Mouse (Mus musculus): ENCODE results near the gene Celsr1. TPM values are rescaled to one million over a fixed set of nuclear protein-coding genes. Genes with fewer than 3 reads are reported as not detected.
"Not testable (repeated sequence)": the region's sequence is repeated elsewhere in the genome, so short reads cannot be mapped to it uniquely, and the experiment has no call there.

Celsr1 gene
- total RNA-seq, 2 experiments from 2014 or later: 5.0 to 5.2 TPM

DNA sequence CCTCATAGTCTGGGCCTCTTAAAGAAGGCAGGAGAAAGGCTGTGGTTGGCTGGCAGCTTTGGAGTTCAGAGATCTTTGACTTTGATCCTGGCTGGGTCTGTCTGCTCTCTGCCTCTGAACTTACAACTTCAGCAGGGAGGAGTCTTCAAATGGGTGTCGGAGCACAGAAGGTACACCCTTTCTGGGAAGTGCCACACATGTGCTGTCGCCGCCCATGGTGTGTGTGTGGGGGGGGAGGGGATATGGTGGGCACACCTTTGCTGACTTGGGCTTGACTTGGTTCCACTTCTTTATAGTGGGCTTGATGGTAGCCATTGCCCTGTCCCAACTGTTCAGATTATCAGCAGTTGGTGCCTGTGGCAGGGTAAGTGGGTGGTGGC, 31.3 kb upstream of the Celsr1 start:
- DNase-seq: no peak
- intact Hi-C loops (cut with DNase I): no loop called here

DNA sequence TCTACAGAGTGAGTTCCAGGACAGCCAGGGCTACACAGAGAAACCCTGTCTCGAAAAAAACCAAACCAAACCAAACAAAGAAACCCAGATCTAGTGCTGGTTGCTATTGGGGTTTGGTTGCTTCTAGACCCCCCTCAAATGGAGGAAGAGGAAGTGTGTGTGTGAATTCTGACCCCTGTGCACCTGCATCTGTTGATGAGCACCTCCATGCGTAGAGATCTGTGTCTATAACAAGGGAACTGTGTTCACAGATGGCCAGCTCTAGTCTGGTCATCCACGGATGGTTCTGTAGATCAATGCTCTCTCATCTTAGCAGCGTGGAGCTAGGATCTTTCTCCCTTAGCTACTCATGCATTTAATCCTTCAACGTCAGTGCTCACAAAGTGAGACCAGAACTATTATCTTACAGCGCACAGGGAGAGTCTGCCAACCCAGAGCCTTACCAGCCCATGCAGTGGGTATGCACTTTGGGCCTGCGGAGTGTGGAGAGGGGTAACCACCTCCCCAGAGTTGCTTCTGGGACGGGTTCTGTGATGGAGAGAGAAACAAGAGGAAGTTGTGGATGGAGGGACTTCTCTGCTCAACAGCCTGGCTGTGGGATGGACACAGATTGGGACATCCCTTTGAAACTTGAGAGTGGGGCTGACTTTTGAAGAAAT, 30.7 kb upstream of the Celsr1 start:
- intact Hi-C loops (cut with DNase I): no loop called here
- no peak for DNase-seq

- intact Hi-C loops (cut with DNase I): no loop called here
Observed at GRCm38 (mm10) chr15:86061848-86062481, 28.4 kb upstream of the Celsr1 start.

GRCm38 (mm10) chr15:86061221-86061620, 27.6 kb upstream of the Celsr1 start:
- intact Hi-C loops (cut with DNase I): no loop called here
- no peak for DNase-seq

More at GRCm38 (mm10) chr15:86061848-86062481, 28.4 kb upstream of the Celsr1 start:
- DNase-seq: no peak

GRCm38 (mm10) chr15:86060581-86060980, 27.0 kb upstream of the Celsr1 start:
- DNase-seq: no peak
- intact Hi-C loops (cut with DNase I): no loop called here

DNA sequence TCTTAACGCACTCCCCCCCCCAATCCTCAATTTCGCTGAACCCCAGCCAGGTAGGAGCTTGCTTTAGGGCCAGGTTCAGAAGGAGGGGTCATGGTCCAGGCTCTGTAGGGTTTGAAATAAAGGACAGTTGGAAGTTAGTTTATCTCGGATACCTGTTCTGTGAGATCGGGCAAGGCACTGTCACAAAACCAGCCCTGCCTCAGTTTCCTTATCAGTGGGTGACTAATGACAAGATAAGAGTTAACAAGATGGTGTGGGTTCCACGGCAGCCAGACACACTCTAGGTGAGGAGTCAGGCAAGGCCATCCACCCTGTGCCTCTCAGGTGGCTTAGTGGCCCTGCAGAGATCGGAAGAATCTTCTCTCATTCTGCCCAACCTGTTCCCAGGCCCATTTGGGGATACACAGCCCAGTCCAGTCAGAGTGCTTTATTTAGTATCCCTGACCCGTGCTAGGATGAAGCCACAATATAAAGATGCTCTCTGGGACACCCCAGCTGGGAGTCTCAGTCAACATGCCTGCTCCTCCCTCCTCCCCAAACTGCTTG, 26.3 kb upstream of the Celsr1 start:
- intact Hi-C loops (cut with DNase I): no loop called here
- no peak for DNase-seq

- peak; percentile 40 for DNase-seq
- intact Hi-C loops (cut with DNase I): no loop called here
Observed at GRCm38 (mm10) chr15:86058931-86059834, 25.6 kb upstream of the Celsr1 start.

DNA sequence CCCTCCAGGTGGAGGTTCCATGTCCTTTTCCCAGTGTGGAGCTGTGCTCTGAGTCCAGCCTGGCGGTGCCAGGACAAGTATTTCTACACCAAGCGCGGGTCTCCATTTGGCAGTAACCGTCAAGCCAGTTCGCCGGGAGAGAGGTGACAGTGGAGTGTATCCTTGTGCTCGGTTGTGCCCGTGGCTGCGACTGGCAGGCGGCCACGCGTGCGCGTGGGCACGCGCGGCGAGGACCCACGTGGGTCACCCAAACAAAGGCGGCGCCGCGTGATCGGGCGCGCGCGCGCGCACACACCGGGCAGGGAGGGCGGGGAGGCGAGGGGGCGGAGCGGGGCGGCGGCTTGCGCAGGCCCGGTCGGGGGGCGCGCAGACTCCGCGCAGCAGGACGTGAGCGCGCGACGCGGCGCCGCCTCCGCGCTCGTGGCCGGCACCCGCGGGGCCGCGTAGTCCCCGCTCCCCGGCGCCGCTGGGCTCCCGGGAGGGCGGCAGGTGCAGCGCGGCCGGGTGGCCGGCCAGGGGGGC, 24.9 kb upstream of the Celsr1 start:
- peak; percentile 95 for DNase-seq
- intact Hi-C loops (cut with DNase I): no loop called here

DNA sequence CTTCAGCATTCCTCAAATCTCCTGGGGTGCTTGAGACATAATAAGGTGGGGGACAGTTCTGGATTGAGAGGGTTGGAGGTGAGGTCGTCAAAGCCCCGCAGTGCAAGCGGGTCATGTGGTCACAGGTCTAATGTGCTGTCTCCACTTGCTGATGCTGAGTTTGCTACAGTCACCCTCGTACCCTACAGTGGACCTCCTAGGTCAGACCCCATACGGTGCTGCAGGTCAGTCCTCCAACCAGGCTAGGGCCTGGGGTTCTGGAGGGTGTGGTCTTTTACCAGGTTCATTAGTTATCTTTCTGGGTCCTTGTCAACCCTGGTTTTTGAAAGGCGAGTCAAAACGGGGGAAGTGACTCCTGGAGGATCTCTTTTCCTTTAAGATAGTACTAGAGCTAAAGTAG, 24.3 kb upstream of the Celsr1 start:
- intact Hi-C loops (cut with DNase I): no loop called here

GRCm38 (mm10) chr15:86057413-86057812, 23.8 kb upstream of the Celsr1 start, which contains the start of gene Gramd4:
Gene Gramd4, plus strand, starts transcription at chr15:86057695.
- DNase-seq: no peak
- intact Hi-C loops (cut with DNase I): no loop called here

More for the DNA sequence above, 24.3 kb upstream of the Celsr1 start:
- DNase-seq: no peak

- intact Hi-C loops (cut with DNase I): no loop called here
- no peak for DNase-seq
Observed at GRCm38 (mm10) chr15:86056221-86056760, 22.7 kb upstream of the Celsr1 start.

DNA sequence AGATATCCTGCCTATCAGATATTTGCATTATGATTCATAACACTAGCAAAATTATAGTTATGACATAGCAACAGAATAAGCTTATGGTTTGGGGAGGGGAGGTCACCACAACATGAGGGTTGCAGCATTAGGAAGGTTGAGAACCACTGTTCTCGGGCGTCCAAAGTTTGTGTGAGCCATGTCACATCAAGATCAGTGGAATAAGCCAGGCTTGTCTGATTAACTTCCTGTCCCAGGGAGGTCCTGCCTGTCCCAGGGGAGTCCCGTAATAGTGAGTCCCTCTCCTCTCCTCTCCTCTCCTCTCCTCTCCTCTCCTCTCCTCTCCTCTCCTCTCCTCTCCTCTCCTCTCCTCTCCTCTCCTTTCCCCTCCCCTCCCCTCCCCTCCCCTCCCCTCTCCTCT, 21.3 kb upstream of the Celsr1 start:
- not testable (repeated sequence) for DNase-seq
- intact Hi-C loops (cut with DNase I): loop anchor here (2.0 kb wide), 1 partner anchor 80 kb away; no protein-coding TSS in a partner anchor

DNA sequence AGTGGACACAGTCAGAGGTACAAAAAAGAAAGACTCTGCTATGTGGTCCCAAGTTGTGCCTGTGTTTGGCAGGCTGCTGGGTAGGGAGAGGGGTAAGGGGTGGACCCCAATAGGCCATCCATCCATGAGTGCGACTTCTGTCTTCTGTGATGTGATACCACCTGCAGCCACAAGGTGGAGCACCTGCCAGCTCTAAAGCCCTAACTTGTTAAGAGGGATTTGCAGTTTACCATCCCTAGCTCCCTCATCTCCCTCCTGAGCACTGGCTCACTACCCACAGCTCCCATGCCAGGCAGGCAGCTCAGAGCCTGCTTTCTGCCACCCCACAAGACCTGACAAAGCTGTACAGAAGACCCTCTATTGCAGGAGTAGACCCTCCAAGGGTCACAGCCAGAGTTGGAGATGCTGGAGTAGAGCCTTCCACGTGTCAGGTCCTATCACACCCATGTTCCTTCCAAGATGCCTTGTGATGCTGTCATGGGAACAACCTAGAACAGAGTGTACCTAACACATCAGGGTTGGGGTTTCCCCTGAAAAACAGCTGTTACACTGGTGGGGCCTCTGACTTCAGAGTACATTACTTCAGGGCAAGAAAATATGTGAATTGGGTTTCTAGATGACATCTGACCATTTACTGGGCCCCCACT, 20.4 kb upstream of the Celsr1 start:
- intact Hi-C loops (cut with DNase I): loop anchor here (2.0 kb wide), 1 partner anchor 81 kb away; no protein-coding TSS in a partner anchor
- peak; percentile 87 for DNase-seq

GRCm38 (mm10) chr15:86051878-86052478, 18.4 kb upstream of the Celsr1 start:
- no peak for DNase-seq
- intact Hi-C loops (cut with DNase I): no loop called here

GRCm38 (mm10) chr15:86051152-86051551, 17.6 kb upstream of the Celsr1 start:
- no peak for DNase-seq
- intact Hi-C loops (cut with DNase I): no loop called here

- DNase-seq: peak; percentile 47
- intact Hi-C loops (cut with DNase I): no loop called here
Observed at GRCm38 (mm10) chr15:86050170-86050743, 16.7 kb upstream of the Celsr1 start.

DNA sequence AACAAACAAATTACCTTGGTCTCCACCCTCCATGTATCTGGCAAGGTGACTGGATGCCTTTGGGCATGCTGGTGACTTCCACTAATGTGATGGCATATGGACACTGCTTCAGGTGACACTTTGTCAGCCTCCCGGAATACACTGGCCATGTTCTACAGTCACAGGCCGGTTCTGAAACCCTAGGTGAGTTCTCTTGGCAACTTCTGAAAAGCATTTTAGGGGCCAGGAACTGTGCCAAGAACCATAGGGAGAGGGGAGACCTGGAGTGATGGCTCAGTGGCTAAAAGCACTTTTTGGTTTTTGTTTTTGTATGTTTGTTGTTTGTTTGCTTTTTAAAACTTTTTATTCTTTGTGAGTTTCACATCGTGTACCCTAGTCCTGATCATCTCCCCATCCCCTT, 15.9 kb upstream of the Celsr1 start:
- intact Hi-C loops (cut with DNase I): no loop called here
- no peak for DNase-seq

GRCm38 (mm10) chr15:86042364-86042763, 8.8 kb upstream of the Celsr1 start:
- intact Hi-C loops (cut with DNase I): no loop called here
- DNase-seq: no peak

DNA sequence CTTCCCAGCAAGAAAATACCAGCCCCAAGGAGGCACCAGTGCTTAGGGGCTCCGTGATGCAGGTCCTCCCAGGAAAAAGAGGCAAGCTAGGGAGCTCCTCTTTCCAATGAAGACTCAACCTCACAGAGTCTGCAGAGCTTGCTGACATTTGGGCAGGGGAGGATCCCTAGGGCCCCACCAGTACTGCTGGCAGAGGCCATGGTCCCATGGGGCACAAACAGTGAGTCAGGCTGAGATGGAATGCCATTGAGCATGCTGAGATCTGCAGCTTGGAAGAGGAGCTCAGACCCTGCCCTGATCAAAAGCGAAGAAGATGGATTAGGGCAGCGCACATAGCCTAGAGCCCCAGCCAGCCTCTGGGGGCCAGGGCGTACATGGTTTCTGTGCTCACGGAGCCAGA, 7.8 kb upstream of the Celsr1 start:
- no peak for DNase-seq
- intact Hi-C loops (cut with DNase I): no loop called here

All from left cerebral cortex, postnatal 4 days (tissue).